Mouse (Mus musculus) hindbrain, embryonic 14.5 days (tissue): Measurements from ENCODE around the gene Arid3a. TPM values are rescaled to one million over a fixed set of nuclear protein-coding genes. Genes with fewer than 3 reads are reported as not detected.

Experiments
- ATAC-seq: fragments of 200-750 bp; cut with Nextera tagmentation; 2 replicates; pipeline ENCODE4 v1.8.0; 2017; ENCODE audit warnings: moderate number of reproducible peaks, mild to moderate bottlenecking, moderate TSS enrichment, moderate library complexity; ENCODE audit not compliant: low FRiP score
- DNase-seq: peaks from one replicate; pipeline ENCODE4 v3.0.0-alpha.2; 2015; ENCODE audit warnings: low spot score
- H3K27ac ChIP-seq: fragments of 300-500 bp; sonication (generic); 2 replicates; pipeline ENCODE4 v1.5.1; 2014; ENCODE audit warnings: mild to moderate bottlenecking, moderate library complexity
- H3K27me3 ChIP-seq: fragments of 300-500 bp; sonication (generic); 2 replicates; pipeline ENCODE4 v1.6.1; 2014; ENCODE audit warnings: mild to moderate bottlenecking, low read length, mixed read lengths; ENCODE audit not compliant: control insufficient read depth, insufficient read depth
- H3K36me3 ChIP-seq: fragments of 300-500 bp; sonication (generic); replicated peaks from 2 replicates; pipeline ENCODE4 v1.6.1; 2014; ENCODE audit not compliant: control insufficient read depth, insufficient read depth
- H3K4me1 ChIP-seq: fragments of 300-500 bp; sonication (generic); replicated peaks from 2 replicates; pipeline ENCODE4 v1.6.1; 2014; ENCODE audit warnings: antibody characterized with exemption, low read length, mixed read lengths; ENCODE audit not compliant: control insufficient read depth, insufficient read depth
- H3K4me2 ChIP-seq: fragments of 300-500 bp; sonication (generic); replicated peaks from 2 replicates; pipeline ENCODE4 v1.6.1; 2014; ENCODE audit warnings: mild to moderate bottlenecking, moderate library complexity
- H3K4me3 ChIP-seq: fragments of 300-500 bp; sonication (generic); replicated peaks from 2 replicates; pipeline ENCODE4 v1.5.1; 2014; ENCODE audit warnings: mild to moderate bottlenecking, low read length
- H3K9ac ChIP-seq: fragments of 300-500 bp; sonication (generic); 2 replicates; pipeline ENCODE4 v1.6.1; 2014
- H3K9me3 ChIP-seq: fragments of 300-500 bp; sonication (generic); 2 replicates; pipeline ENCODE4 v1.6.1; 2016; ENCODE audit warnings: low read length; ENCODE audit not compliant: control insufficient read depth
- WGBS: fragments of 180-500 bp; shearing (Covaris S2); extraction: QIAGEN DNeasy Blood & Tissue Kit; methylation state at CpG from one replicate; pipeline ENCODE4 v1.1.7; 2014; 5-methylcytosine and 5-hydroxymethylcytosine counted together
- polyA plus RNA-seq: library from polyadenylated mRNA; unstranded; fragments of >200 nt; fragmentation: Nextera tagmentation; extraction: Ambion mirVana; gene quantifications from 2 replicates; pipeline ENCODE4 v1.2.1, GENCODE M21; 2014

Gene Arid3a
- polyA plus RNA-seq, 1 experiment from 2014 or later = 3.4 TPM

GRCm38 (mm10) chr10:79937775-79938526 is 11.1 kb downstream of the Arid3a start:
- no peak overlapping the region for H3K4me3 ChIP-seq
- peaks cover 14% of the 10 kb centered on the region; the same call in 1 of the 2 replicates for H3K36me3 ChIP-seq
- ATAC-seq (no peak), DNase-seq (no peak)
- H3K27me3 ChIP-seq = no peaks in the 10 kb centered on the region
- H3K4me1 ChIP-seq = peaks cover 11% of the 10 kb centered on the region
- 33% methylated on average over 11 of the region's 11 CpGs for WGBS
- H3K9me3 ChIP-seq = no peaks in the 10 kb centered on the region
- no peak overlapping the region for H3K9ac ChIP-seq
- H3K27ac ChIP-seq = no peak overlapping the region
- H3K4me2 ChIP-seq = no peak overlapping the region

GRCm38 (mm10) chr10:79940749-79941148 is 13.9 kb downstream of the Arid3a start:
- 74% methylated on average over 7 of the region's 7 CpGs for WGBS
- H3K9me3 ChIP-seq = no peaks in the 10 kb centered on the region
- H3K9ac ChIP-seq = no peak overlapping the region
- DNase-seq (no peak), ATAC-seq (no peak)
- H3K4me3 ChIP-seq = no peak overlapping the region
- no peak overlapping the region for H3K4me2 ChIP-seq
- H3K27me3 ChIP-seq = no peaks in the 10 kb centered on the region
- H3K4me1 ChIP-seq = peaks cover 11% of the 10 kb centered on the region
- H3K27ac ChIP-seq = no peak overlapping the region
- peaks cover 3% of the 10 kb centered on the region; the same call in 1 of the 2 replicates for H3K36me3 ChIP-seq

GRCm38 (mm10) chr10:79942988-79943387 is 16.1 kb downstream of the Arid3a start:
- peaks cover 11% of the 10 kb centered on the region; the same call in 1 of the 2 replicates for H3K4me1 ChIP-seq
- H3K9me3 ChIP-seq = no peaks in the 10 kb centered on the region
- 0 out of 2 replicates have a peak overlapping the region, but pooled peaks have one; percentile 24 for H3K9ac ChIP-seq
- no peak overlapping the region for H3K27ac ChIP-seq
- 83% methylated on average over 1 of the region's 1 CpGs for WGBS
- no peak overlapping the region for H3K4me2 ChIP-seq
- ATAC-seq (no peak), DNase-seq (no peak)
- H3K4me3 ChIP-seq = no peak overlapping the region
- peaks cover 4% of the 10 kb centered on the region; the same call in 1 of the 2 replicates for H3K36me3 ChIP-seq
- H3K27me3 ChIP-seq = no peaks in the 10 kb centered on the region

GRCm38 (mm10) chr10:79943471-79943901 is 16.6 kb downstream of the Arid3a start:
- no peak overlapping the region for H3K4me3 ChIP-seq
- no peaks in the 10 kb centered on the region for H3K9me3 ChIP-seq
- no peaks in the 10 kb centered on the region for H3K27me3 ChIP-seq
- H3K4me1 ChIP-seq = peaks cover 11% of the 10 kb centered on the region; the same call in 1 of the 2 replicates
- H3K9ac ChIP-seq = 0 out of 2 replicates have a peak overlapping the region, but pooled peaks have one; percentile 24
- no peak overlapping the region for H3K4me2 ChIP-seq
- H3K36me3 ChIP-seq = peaks cover 4% of the 10 kb centered on the region; the same call in 1 of the 2 replicates
- DNase-seq (no peak), ATAC-seq (no peak)
- H3K27ac ChIP-seq = no peak overlapping the region
- 84% methylated on average over 9 of the region's 9 CpGs for WGBS

GRCm38 (mm10) chr10:79945507-79946234 is 18.8 kb downstream of the Arid3a start:
- DNase-seq = no peak

GRCm38 (mm10) chr10:79946752-79947322 is 20.0 kb downstream of the Arid3a start:
- no peak for DNase-seq
- ATAC-seq = no peak
- no peak overlapping the region for H3K27ac ChIP-seq
- H3K36me3 ChIP-seq = peaks cover 38% of the 10 kb centered on the region
- no peak overlapping the region for H3K9ac ChIP-seq
- no peaks in the 10 kb centered on the region for H3K9me3 ChIP-seq
- no peak overlapping the region for H3K4me3 ChIP-seq
- WGBS = 23% methylated on average over 7 of the region's 7 CpGs
- H3K27me3 ChIP-seq = no peaks in the 10 kb centered on the region
- H3K4me2 ChIP-seq = no peak overlapping the region
- peaks cover 11% of the 10 kb centered on the region; the same call in 1 of the 2 replicates for H3K4me1 ChIP-seq

More at GRCm38 (mm10) chr10:79945507-79946234, 18.8 kb downstream of the Arid3a start:
- WGBS = 19% methylated on average over 16 of the region's 16 CpGs
- peak overlapping the region; percentile 38; the same call in 1 of the 2 replicates for H3K27ac ChIP-seq
- no peak overlapping the region for H3K4me3 ChIP-seq
- ATAC-seq = peak; percentile 35; the same call in 1 of the 2 replicates
- H3K9me3 ChIP-seq = no peaks in the 10 kb centered on the region
- H3K4me2 ChIP-seq = no peak overlapping the region
- no peaks in the 10 kb centered on the region for H3K27me3 ChIP-seq
- no peak overlapping the region for H3K9ac ChIP-seq
- H3K4me1 ChIP-seq = peaks cover 11% of the 10 kb centered on the region; the same call in 1 of the 2 replicates
- peaks cover 26% of the 10 kb centered on the region for H3K36me3 ChIP-seq

- Histone ChIP-seq H3K9ac (no peak overlapping the region), H3K36me3 (peaks cover 39% of the 10 kb centered on the region), H3K27me3 (no peaks in the 10 kb centered on the region), H3K4me2 (no peak overlapping the region), H3K9me3 (no peaks in the 10 kb centered on the region), H3K27ac (no peak overlapping the region), H3K4me3 (no peak overlapping the region), H3K4me1 (peaks cover 11% of the 10 kb centered on the region; the same call in 1 of the 2 replicates)
- ATAC-seq (no peak), DNase-seq (no peak)
- 73% methylated on average over 6 of the region's 6 CpGs for WGBS
Observed at GRCm38 (mm10) chr10:79947502-79947901, 20.7 kb downstream of the Arid3a start.

- Histone ChIP-seq H3K27me3 (no peaks in the 10 kb centered on the region), H3K4me2 (no peak overlapping the region), H3K4me1 (peaks cover 11% of the 10 kb centered on the region; the same call in 1 of the 2 replicates), H3K27ac (no peak overlapping the region), H3K9ac (no peak overlapping the region), H3K4me3 (no peak overlapping the region), H3K9me3 (no peaks in the 10 kb centered on the region), H3K36me3 (peaks cover 54% of the 10 kb centered on the region)
- WGBS = 91% methylated on average over 4 of the region's 4 CpGs
- DNase-seq (no peak), ATAC-seq (no peak)
Observed at GRCm38 (mm10) chr10:79949873-79950272, 23.0 kb downstream of the Arid3a start.

GRCm38 (mm10) chr10:79950661-79951060 is 23.8 kb downstream of the Arid3a start:
- DNase-seq = no peak
- Histone ChIP-seq H3K36me3 (peaks cover 54% of the 10 kb centered on the region), H3K27ac (no peak overlapping the region), H3K4me1 (peaks cover 7% of the 10 kb centered on the region; the same call in 1 of the 2 replicates), H3K4me2 (no peak overlapping the region), H3K4me3 (no peak overlapping the region), H3K27me3 (no peaks in the 10 kb centered on the region), H3K9me3 (no peaks in the 10 kb centered on the region), H3K9ac (no peak overlapping the region)
- WGBS = 82% methylated on average over 18 of the region's 18 CpGs
- ATAC-seq = no peak
